Mouse (Mus musculus): ENCODE results near the gene Gm10181.

GRCm38 (mm10) chr9:25089122-25089521 is at the start of gene Gm10181:
- TF ChIP-seq CTCF (IDR thresholded peaks at IDR 0.05), result no peak
- TF ChIP-seq EP300 (IDR thresholded peaks at IDR 0.05; ENCODE audit: insufficient read depth, low read depth, low read length), result no peak
- no peak for TF ChIP-seq POLR2A (IDR thresholded peaks at IDR 0.05; ENCODE audit: insufficient read depth, low read depth, low read length)
